Mouse (Mus musculus) lung, postnatal 0 days (tissue): Measurements from ENCODE around the gene Apaf1.

Experiments used
- CTCF ChIP-seq: IDR thresholded peaks from 2 replicates; pipeline ENCODE4 v1.5.1; 2016; ENCODE audit warnings: antibody characterized with exemption, mild to moderate bottlenecking
- EP300 ChIP-seq: IDR thresholded peaks from 2 replicates; pipeline ENCODE4 v1.6.1; 2016; ENCODE audit warnings: antibody characterized with exemption, mild to moderate bottlenecking, control low read depth

GRCm38 (mm10) chr10:91032399-91032798 lies 50.2 kb downstream of the Apaf1 start:
- TF ChIP-seq CTCF: peak; percentile 86
- no peak for TF ChIP-seq EP300
